Mouse (Mus musculus) brain, embryonic 14.5 days (tissue): ENCODE results near the gene Thoc2.

Experiments used
- CTCF ChIP-seq: fragments of 200-500 bp; IDR thresholded peaks from 2 replicates; pipeline ENCODE4 v1.5.1; 2012; ENCODE audit warnings: inconsistent platforms, mild to moderate bottlenecking, moderate library complexity, borderline replicate concordance; ENCODE audit not compliant: insufficient read depth, insufficient read length; ENCODE audit errors: extremely low read depth
- POLR2A ChIP-seq: fragments of 200-500 bp; IDR thresholded peaks from 2 replicates; pipeline ENCODE4 v1.6.1; 2012; ENCODE audit warnings: mild to moderate bottlenecking, inconsistent platforms, borderline replicate concordance; ENCODE audit not compliant: poor library complexity, insufficient read depth, insufficient read length, severe bottlenecking; ENCODE audit errors: extremely low read depth

DNA sequence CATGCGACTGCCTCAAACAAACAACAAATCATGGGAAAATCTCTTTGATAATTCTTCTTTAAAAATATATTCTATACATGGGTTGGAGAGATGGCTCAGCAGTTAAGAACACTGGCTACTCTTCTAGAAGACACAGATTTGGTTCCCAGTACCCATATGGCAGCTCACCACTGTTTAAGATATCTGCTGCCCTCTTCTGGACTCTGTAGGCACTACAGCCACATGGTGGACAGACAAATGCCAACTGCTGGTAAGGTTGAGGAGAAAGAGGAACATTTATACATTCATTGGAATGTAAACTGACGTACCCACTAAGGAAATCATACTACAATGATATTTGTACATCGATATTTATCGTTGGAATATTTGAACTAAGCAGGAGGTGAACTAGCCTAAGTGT is 36.7 kb upstream of the Thoc2 start:
- no peak for TF ChIP-seq CTCF
- TF ChIP-seq POLR2A, result no peak
